Mouse (Mus musculus) C2C12 (cell line): ENCODE measurements around the gene Exoc4.

Experiments
- CEBPB ChIP-seq: IDR thresholded peaks from one replicate; pipeline ENCODE4 v1.6.1; 2011; ENCODE audit warnings: low read depth, mild to moderate bottlenecking, control low read depth, moderate library complexity
- CTCF ChIP-seq: IDR thresholded peaks from one replicate; pipeline ENCODE4 v1.5.1; 2011; ENCODE audit not compliant: control insufficient read depth, insufficient read depth, insufficient read length
- FOSL1 ChIP-seq: IDR thresholded peaks from one replicate; pipeline ENCODE4 v1.8.0; 2011; ENCODE audit warnings: mild to moderate bottlenecking, low read length; ENCODE audit not compliant: poor library complexity, insufficient read depth, severe bottlenecking
- MAX ChIP-seq: IDR thresholded peaks from one replicate; pipeline ENCODE4 v1.6.1; 2011; ENCODE audit warnings: mild to moderate bottlenecking, control low read depth
- MYOD1 ChIP-seq: IDR thresholded peaks from one replicate; pipeline ENCODE4 v1.6.1; 2011; ENCODE audit warnings: low read depth; ENCODE audit not compliant: control insufficient read depth, insufficient read length
- MYOG ChIP-seq: IDR thresholded peaks from one replicate; pipeline ENCODE4 v1.6.1; 2011; ENCODE audit not compliant: control insufficient read depth, insufficient read length; ENCODE audit errors: extremely low read depth
- USF1 ChIP-seq: IDR thresholded peaks from one replicate; pipeline ENCODE4 v1.6.1; 2011; ENCODE audit warnings: low read depth, mild to moderate bottlenecking, control low read depth, moderate library complexity

DNA sequence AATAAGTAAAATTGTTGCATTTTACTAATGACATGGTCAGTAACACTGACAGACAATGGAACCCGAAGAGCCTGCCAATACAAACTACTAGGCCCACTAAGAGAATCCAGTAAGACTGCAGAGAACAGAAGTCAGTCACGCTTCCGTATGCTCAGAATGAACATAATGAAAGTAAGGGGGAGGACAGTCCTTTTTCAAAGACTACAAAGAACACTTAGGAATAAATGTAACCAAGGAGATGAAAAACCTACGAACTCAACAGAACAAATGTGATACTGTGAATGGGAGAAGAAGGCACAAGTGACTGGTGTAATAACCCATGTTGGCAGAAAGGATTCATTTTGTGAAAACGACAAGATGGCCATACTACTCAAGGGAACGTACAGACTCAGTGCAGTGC lies 579.6 kb downstream of the Exoc4 start:
- TF ChIP-seq MAX (no peak), CTCF (no peak), MYOD1 (no peak), CEBPB (no peak), MYOG (no peak), USF1 (no peak), FOSL1 (no peak)
